Comparison of ENCODE assay signal across 31 mouse cellular contexts in genomic region chr14:30327051-30327450, GRCm38 (mm10).
DNase-seq lines count a peak whose midpoint lies in the region; ATAC-seq lines count a peak whose summit lies in the region.
"Had no signal": no experiment of that assay in that cellular context is flagged by ENCODE, and none has a peak within 500 bp of the region (broad histone marks: within the 10 kb centered on the region; RNA-seq: fewer than 3 reads in every experiment).

No protein-coding gene starts in this region.

- peaks cover 31% of the 10 kb centered on the region for H3K4me1 ChIP-seq in kidney, embryonic 15.5 days
- H3K4me1 ChIP-seq: forebrain, embryonic 12.5 days; liver, embryonic 15.5 days had no signal

- H3K4me3 ChIP-seq in kidney, embryonic 15.5 days (replicated peaks): no peak overlapping the region
- H3K4me3 ChIP-seq: forebrain, embryonic 12.5 days; intestine, embryonic 15.5 days; limb, embryonic 10.5 days; liver, embryonic 15.5 days had no signal

- no peaks in the 10 kb centered on the region for H3K9me3 ChIP-seq in kidney, embryonic 15.5 days (replicated peaks)
- H3K9me3 ChIP-seq: forebrain, embryonic 12.5 days; G1E; intestine, embryonic 15.5 days; limb, embryonic 10.5 days; liver, embryonic 15.5 days had no signal

- no peaks in the 10 kb centered on the region for H3K36me3 ChIP-seq in kidney, embryonic 15.5 days
- H3K36me3 ChIP-seq: forebrain, embryonic 12.5 days; G1E; intestine, embryonic 15.5 days; limb, embryonic 10.5 days; liver, embryonic 15.5 days had no signal

- no peak overlapping the region for H3K9ac ChIP-seq in kidney, embryonic 15.5 days
- H3K9ac ChIP-seq: forebrain, embryonic 12.5 days; intestine, embryonic 15.5 days; liver, embryonic 15.5 days had no signal

- no peak for ATAC-seq in kidney, embryonic 15.5 days (replicated peaks; ENCODE audit: low FRiP score)
- ATAC-seq: hindbrain, embryonic 16.5 days; intestine, embryonic 15.5 days; Patski had no signal

- H3K27ac ChIP-seq in kidney, embryonic 15.5 days: peak overlapping the region; percentile 42; the same call in 1 of the 2 replicates
- H3K27ac ChIP-seq: forebrain, embryonic 12.5 days; intestine, embryonic 15.5 days; limb, embryonic 10.5 days; liver, embryonic 15.5 days had no signal

- DNase-seq in adrenal gland, postnatal 25 days: peak; percentile 18
- no peak for DNase-seq in adrenal gland, adult 18-20 months (ENCODE audit: low spot score in 2 of 2)
- no peak for DNase-seq in kidney, postnatal 25 days
- DNase-seq in ovary, postnatal 36 days (ENCODE audit: low spot score): peak; percentile 43
- no peak for DNase-seq in ovary, postnatal 14 days (ENCODE audit: low spot score)
- peak; percentile 39 for DNase-seq in testis, postnatal 14 days (ENCODE audit: low spot score)
- DNase-seq in spleen, postnatal 4 days (ENCODE audit: low spot score in 2 of 2): no peak
- DNase-seq: cerebellum, adult 11-12 months; cerebellum, postnatal 10 days; gastrocnemius, postnatal 36 days; heart, postnatal 4 days; kidney, adult 8-10 months; kidney, postnatal 4 days; layer of hippocampus, adult 9-11 months; liver; lung, postnatal 10 days; retina, postnatal 1 day; right cerebral cortex, postnatal 25 days; spleen, adult 18-20 months; thymus, adult 2 months; thymus, postnatal 4 days had no signal

- H3K4me2 ChIP-seq in kidney, embryonic 15.5 days: no peak overlapping the region
- H3K4me2 ChIP-seq: forebrain, embryonic 12.5 days; intestine, embryonic 15.5 days; liver, embryonic 15.5 days; midbrain, embryonic 11.5 days had no signal

- 31% methylated on average over 8 of the region's 8 CpGs for whole genome bisulfite sequencing in kidney, embryonic 15.5 days

- H3K27me3 ChIP-seq in kidney, embryonic 15.5 days: no peaks in the 10 kb centered on the region
- H3K27me3 ChIP-seq: CH12.LX; forebrain, embryonic 12.5 days; intestine, embryonic 15.5 days; liver, embryonic 15.5 days had no signal

Comparison
In these comparisons a context has a peak if more than half of its experiments do, and no peak if none do; other contexts are left out.
1. DNase-seq: peak in adrenal gland, postnatal 25 days (single experiment), ovary, postnatal 36 days (single experiment) and testis, postnatal 14 days (single experiment); none in adrenal gland, adult 18-20 months (0 of 2), kidney, postnatal 25 days (0 of 2), ovary, postnatal 14 days (single experiment) and spleen, postnatal 4 days (0 of 2).